Mouse (Mus musculus) retina, postnatal 1 day (tissue): ENCODE data around the gene Epb41.

ENCODE experiments used
- DNase-seq: peaks from one replicate; pipeline ENCODE4 v3.0.0-alpha.2; 2012

Epb41 gene

DNA sequence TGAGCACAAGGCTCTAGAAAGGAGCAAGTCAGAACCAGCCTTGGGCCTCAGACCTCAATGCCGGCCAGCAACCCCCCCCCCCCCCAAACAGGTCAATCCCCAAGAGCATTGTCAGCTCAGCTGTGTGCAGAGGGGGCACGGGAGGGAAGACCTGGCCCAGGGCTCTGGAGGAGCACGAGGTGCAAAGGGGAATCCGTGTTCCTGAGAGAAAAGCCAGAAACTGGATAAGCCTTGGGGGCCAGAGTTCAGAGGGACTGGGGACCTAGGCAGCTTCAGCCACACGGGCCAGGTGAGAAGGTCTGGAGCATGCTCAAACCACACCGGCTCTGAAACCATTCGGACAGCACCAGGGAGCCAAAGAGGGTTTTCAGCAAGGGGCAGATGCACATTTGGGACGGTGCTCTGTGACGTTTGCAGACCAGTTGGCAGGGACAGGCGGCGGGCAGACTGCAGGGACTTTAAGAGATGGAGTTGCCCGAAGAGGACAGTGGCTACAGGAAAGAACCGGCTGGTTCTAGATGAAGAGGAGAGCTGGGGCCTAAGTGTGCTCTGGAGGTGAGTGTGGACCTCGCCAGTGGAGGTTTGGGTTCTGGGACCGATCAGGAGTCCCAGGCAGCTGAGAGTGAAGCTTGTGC is 155.5 kb downstream of the Epb41 start:
- no peak for DNase-seq

DNA sequence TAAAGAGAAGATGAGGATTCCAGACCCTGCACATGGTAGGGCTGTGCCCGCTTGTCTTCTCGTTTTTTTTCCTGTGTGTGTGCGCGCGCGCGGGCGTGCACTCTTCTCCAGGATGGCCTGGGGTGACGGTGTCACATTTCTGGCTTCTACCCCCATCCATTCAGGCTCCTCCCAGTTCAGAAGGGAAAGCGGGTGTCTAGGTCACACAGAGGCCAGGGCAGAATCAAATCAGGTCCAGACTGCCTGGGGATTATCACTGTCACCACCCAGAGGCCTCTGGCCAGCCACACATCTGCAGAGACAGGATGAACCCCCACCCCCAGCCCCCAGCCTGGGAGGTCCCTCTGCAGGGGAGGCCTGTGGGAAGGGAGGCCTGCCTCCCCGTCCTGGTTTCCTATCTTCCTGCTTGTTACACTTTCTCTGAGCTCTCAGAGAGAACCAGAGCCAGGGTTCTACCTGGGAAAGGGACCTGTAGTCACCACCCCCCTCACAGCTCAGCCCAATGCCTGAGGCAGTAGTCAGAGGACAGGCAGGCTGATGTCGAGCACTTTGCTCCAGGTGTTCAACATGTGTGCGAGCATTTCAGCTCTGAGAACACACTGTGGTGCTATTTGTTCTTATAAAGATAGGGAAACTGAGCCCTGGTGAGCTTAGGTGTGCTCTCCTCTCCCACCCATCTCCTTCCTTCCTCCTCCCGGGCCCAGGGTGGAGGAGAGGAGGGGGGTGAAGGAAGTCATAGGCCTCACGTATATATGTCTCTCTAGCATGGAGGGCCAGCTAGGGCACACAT is 156.2 kb downstream of the Epb41 start:
- DNase-seq: peak; percentile 59

DNA sequence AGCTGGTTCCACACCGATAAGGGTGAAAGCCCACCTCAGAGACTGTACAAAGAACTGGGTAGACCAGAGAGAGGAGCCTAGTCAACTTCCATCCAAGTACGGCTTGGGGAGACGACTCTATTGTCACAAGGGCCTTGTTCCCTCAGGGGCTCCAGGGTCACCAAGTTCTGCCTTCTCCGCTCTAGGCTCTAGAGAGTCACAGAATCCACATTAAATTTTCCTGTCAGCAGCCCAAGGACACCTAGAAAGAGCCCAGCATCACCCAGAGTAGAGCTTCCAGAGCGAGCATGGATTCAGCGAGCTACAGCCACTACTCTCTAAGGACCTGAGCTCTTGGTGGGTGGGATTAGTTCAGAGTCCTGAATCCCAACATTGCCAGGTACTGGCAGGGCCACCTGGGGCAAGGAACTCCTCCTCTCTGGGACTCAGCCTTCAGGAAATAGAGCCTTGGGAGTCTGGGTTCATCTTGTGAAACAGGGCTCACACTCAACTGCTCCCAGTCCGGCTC is 157.0 kb downstream of the Epb41 start:
- no peak for DNase-seq

- no peak for DNase-seq
Measured at GRCm38 (mm10) chr4:131917010-131917555, 158.0 kb downstream of the Epb41 start.

GRCm38 (mm10) chr4:131916425-131916824 is 158.7 kb downstream of the Epb41 start:
- DNase-seq: peak; percentile 84

DNA sequence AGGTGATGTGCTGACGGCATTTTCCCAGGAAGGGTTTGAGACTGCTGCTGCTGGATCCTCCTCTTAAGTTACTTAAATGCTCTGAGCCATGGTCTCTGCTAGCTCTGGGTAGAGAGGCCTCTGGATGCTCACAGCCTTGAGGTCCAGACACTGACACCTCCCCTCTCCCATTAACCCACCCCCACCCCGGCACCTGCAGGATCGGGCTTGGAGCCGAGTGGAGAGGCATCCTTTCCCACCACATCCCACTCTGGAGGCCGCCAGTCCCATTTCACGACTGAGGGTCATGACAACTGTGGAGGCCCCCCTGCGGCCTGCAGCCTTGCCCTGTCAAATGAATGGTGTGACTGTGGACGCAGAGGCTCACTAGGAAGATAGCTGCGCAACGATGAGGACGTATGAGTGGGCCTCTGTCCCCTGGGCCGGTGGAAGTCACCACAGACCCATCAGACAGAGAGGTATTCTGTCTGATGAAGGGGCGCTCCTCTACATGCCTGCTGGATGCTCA is 159.2 kb downstream of the Epb41 start:
- DNase-seq: no peak

DNA sequence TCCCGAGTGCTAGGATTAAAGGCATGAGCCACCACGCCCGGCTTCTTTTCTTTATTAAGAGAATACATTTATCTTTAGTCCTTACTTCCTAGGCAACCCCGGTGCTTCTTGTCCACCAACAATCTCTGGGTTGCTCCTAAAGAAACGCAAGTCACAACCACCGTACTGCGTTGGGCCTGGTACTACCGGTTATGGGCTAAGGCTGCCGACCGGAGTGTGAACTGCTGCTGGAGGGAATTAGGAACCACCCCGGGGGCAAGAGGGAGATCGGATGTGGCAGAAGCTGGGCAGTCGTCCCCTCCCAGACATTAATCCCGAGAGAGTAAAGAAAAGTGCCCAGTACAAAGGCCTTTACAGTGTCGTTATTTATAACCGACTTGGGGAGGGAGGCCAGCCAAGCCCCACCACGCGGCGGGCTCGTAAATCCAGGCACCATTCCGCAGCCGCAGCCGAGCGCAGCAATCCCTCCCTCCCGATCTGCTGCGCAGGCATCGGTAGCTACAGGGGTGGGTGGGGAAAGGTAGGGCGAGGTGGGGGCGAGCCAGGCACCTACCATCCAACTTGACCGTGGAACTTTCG is 160.1 kb downstream of the Epb41 start:
- DNase-seq: peak; percentile 46

GRCm38 (mm10) chr4:131914046-131914643 is 161.0 kb downstream of the Epb41 start:
- no peak for DNase-seq

GRCm38 (mm10) chr4:131913526-131913925 is 161.6 kb downstream of the Epb41 start:
- no peak for DNase-seq

DNA sequence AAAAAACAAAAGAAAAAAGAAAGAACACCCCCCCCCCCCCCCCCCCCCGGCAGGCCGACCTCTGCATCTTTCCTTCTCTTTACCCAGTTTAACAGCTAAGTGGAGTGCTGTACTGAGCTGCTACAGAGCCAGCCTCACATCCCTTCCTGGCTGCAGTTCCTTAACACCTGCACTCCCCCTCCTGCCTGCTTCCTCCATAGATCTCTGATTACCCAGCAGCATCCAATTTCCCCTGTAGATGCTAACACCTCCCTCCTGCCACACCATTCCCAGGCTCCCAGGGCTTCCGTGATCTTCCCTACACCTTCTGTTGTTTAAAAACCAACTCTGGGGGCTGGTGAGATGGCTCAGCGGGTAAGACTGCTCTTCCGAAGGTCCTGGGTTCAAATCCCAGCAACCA is 163.6 kb downstream of the Epb41 start:
- no peak for DNase-seq

DNA sequence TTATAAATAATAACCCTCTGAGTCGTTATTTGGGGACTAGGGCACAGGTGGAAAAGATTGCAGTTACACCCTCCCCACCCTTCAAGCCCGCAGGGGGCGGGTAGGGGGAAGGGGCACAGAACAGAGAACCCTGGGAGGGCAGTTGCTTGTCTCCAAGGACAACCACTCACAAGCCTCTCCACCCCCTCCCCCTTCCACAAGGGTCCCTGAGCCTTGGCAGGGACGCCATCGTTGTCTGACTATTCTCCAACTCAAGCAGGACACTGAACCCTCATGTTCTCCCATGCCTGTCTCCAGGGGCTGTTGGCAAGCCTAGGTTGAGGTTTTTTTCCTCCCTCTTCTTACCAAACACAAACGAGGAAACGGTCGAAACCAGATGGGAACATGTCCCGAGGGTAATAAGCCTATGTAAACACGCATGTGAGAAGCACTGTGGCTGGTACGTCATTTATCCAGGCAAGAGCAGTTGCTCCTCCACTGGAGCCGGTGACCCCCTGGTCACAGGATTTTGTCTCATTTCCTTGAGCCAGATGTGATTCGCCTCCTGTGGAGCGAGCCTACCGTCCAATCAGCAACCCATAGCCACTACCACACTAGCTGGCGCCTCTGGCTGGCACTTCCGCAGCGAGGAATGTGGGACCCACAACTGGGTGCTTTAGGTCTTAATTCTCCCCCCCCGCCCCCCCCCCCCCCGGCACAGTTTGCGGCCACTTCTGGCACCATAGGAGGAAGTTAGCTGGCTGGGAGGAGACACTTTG is 164.7 kb downstream of the Epb41 start:
- peak; percentile 69 for DNase-seq

- no peak for DNase-seq
Measured at GRCm38 (mm10) chr4:131907912-131908311, 167.2 kb downstream of the Epb41 start.

GRCm38 (mm10) chr4:131906423-131906822 is 168.7 kb downstream of the Epb41 start:
- DNase-seq: no peak

GRCm38 (mm10) chr4:131904478-131904877 is 170.6 kb downstream of the Epb41 start:
- DNase-seq: peak; percentile 63

GRCm38 (mm10) chr4:131901090-131901489 is 174.0 kb downstream of the Epb41 start:
- no peak for DNase-seq

- DNase-seq: no peak
Measured at GRCm38 (mm10) chr4:131899180-131899554, 176.0 kb downstream of the Epb41 start.

DNA sequence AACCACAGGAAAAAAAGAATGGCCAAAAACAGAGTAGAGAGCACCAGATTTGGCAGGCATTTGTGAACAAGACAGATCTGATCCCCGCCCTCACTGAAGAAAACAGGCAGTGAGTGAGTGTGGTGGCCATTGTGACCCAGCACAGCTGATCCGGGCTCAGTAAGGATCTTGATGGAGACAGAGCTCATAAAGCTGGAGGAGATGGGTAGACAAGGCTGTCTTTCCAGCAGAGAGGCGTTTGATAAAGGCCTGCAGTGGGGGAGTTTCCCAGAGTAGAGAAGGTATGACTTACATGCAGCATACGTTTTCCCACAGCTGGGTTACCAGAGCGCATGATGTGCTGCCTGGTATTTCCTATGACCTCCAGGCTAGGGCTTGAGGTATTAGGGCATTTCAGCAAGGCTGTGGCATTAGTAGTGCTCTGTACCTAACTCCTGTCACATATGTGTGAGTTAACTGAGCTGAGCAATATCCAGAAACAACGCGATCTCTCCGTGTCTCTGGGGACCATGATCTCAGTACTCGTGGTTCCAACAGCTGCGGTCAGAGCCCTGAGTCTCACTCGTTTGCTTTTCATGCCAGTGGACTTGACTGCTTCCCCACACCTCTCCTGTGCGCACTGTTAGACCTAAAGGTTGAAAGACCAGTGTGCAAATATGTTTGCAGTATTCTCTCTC is 176.5 kb downstream of the Epb41 start:
- no peak for DNase-seq

GRCm38 (mm10) chr4:131897787-131898186 is 177.3 kb downstream of the Epb41 start:
- no peak for DNase-seq

- no peak for DNase-seq
Measured at GRCm38 (mm10) chr4:131897109-131897508, 178.0 kb downstream of the Epb41 start.

- DNase-seq: no peak
Measured at GRCm38 (mm10) chr4:131890692-131891091, 184.4 kb downstream of the Epb41 start.

DNA sequence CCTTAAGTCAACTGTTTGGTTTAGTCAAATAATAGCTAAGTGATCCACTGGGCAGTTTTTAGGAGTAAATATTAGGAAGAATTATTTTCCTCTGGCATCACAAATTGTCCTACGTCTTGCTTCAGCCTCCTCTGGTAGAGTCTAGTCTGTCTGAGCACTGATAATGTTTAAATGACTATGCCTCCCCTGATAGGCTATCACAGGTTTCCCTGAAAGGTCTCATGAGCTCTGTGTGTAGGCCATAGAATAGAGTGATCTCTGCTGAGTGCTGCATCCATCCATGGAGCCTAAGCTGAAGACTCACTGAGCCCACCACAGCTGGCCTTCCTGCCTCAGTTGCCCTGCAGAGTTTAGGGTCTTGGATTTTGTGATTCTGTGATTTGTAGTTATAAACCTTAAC is 186.6 kb downstream of the Epb41 start:
- DNase-seq: no peak

GRCm38 (mm10) chr4:131885376-131885775 is 189.7 kb downstream of the Epb41 start:
- no peak for DNase-seq
